Mouse (Mus musculus): ENCODE results near the gene Sntb2. TPM values are rescaled to one million over a fixed set of nuclear protein-coding genes. Genes with fewer than 3 reads are reported as not detected.
"Not testable (repeated sequence)": the region's sequence is repeated elsewhere in the genome, so short reads cannot be mapped to it uniquely, and the experiment has no call there.

Gene Sntb2
- total and polyA plus RNA-seq, 3 experiments: 3.6 to 3.8 TPM; not detected in 1

DNA sequence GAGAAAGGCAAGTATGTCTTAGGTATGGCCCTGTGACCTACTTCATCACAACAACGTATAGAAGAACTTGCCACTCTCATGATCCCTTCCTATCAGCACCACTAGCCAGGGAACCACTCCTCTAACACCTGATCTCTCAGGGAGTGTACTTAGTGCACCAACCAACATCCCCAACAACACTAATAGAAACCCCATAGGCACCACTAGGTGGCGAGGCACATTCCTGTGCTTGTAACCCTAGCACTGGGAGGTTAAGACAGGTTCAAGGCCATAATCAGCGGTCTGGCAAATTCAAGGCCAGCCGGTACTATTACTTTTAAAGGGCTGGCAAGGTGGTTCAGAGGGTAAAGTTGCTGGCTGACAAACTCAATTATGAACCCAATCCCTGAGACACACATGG lies 8.3 kb upstream of the Sntb2 start:
- no peak overlapping the region for H3K9ac ChIP-seq (ENCODE audit: control insufficient read depth, low read depth, low read length, poor library complexity, severe bottlenecking)
- H3K9me3 ChIP-seq (replicated peaks; ENCODE audit: insufficient read depth, low read length): no peaks in the 10 kb centered on the region
- no peaks in the 10 kb centered on the region for H3K27me3 ChIP-seq (ENCODE audit: control insufficient read depth in 1 of 2, insufficient read depth in 2 of 2, low read length in 2 of 2)
- TF ChIP-seq CTCF (IDR thresholded peaks at IDR 0.05 in 2 of 3, conservative IDR thresholded peaks at IDR 0.05 in 1 of 3; ENCODE audit: control insufficient read depth in 1 of 3, insufficient read depth in 1 of 3, low read depth in 2 of 3, low read length in 3 of 3, poor library complexity in 1 of 3, severe bottlenecking in 1 of 3) (peak; percentile 39 to 64 (median 53)), MXI1 (IDR thresholded peaks at IDR 0.05; ENCODE audit: low read depth, low read length) (no peak), UBTF (IDR thresholded peaks at IDR 0.05; ENCODE audit: borderline replicate concordance, insufficient read depth, low read depth, low read length) (no peak), ZKSCAN1 (IDR thresholded peaks at IDR 0.05; ENCODE audit: low read depth, low read length) (no peak), SMC3 (IDR thresholded peaks at IDR 0.05; ENCODE audit: low read depth, low read length) (peak; percentile 69), ETS1 (IDR thresholded peaks at IDR 0.05; ENCODE audit: low read depth, low read length) (no peak), TCF12 (IDR thresholded peaks at IDR 0.05; ENCODE audit: low read depth, low read length) (no peak), ZC3H11A (IDR thresholded peaks at IDR 0.05; ENCODE audit: low read depth, low read length) (0 out of 2 replicates have a peak, but pooled peaks have one; percentile 12), ELF1 (IDR thresholded peaks at IDR 0.05; ENCODE audit: low read depth, low read length) (no peak), RAD21 (IDR thresholded peaks at IDR 0.05; ENCODE audit: low read depth, low read length) (peak; percentile 37), POLR2AphosphoS5 (IDR thresholded peaks at IDR 0.05; ENCODE audit: borderline replicate concordance, low read depth, low read length) (no peak), MEF2A (IDR thresholded peaks at IDR 0.05; ENCODE audit: extremely low read depth, insufficient replicate concordance, low read depth, low read length, poor library complexity, severe bottlenecking) (no peak), MYC (IDR thresholded peaks at IDR 0.05; ENCODE audit: low read depth, low read length) (no peak)
- no peak overlapping the region for H3K4me3 ChIP-seq (ENCODE audit: control insufficient read depth in 1 of 2, insufficient read depth in 1 of 2, low read depth in 2 of 2, low read length in 2 of 2)
- no peaks in the 10 kb centered on the region for H3K79me2 ChIP-seq (ENCODE audit: control insufficient read depth, insufficient read depth, low read length, poor library complexity)
- H3K36me3 ChIP-seq (ENCODE audit: control insufficient read depth in 1 of 2, insufficient read depth in 2 of 2, low read length in 2 of 2): peaks cover 5 to 8% of the 10 kb centered on the region in 2 experiments; a peak in 3 of 4 replicates
- H3K4me1 ChIP-seq (ENCODE audit: control insufficient read depth in 1 of 2, insufficient read depth in 2 of 2, low read length in 2 of 2): no peaks in the 10 kb centered on the region; a peak in 1 of 4 replicates
- DNase-seq (ENCODE audit: low read depth, low spot score): peak; percentile 61
- H3K27ac ChIP-seq (ENCODE audit: control insufficient read depth, low read depth, low read length): no peak overlapping the region

DNA sequence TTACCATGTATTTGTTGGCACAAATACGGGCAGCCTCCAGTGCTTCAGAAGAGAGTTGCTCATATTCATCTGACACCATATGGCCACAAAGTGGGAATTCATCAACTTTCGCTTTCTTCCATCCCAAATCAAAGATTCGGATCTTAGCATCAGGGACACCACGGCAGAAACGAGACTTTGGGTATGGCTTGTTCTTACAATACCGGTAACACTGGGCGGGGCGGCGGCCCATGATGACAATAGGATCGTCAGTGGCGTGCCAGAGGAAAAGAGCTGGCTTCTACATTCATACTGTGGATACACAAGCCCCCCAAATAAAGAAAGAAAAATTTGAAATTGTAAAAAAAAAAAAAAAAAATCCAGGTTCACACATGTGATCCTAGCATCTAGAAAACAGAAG lies 7.4 kb upstream of the Sntb2 start:
- not testable (repeated sequence) for H3K4me1 ChIP-seq (ENCODE audit: control insufficient read depth in 1 of 2, insufficient read depth in 2 of 2, low read length in 2 of 2); H3K9ac ChIP-seq (ENCODE audit: control insufficient read depth, low read depth, low read length, poor library complexity, severe bottlenecking); H3K27me3 ChIP-seq (ENCODE audit: control insufficient read depth in 1 of 2, insufficient read depth in 2 of 2, low read length in 2 of 2); H3K27ac ChIP-seq (ENCODE audit: control insufficient read depth, low read depth, low read length); H3K4me3 ChIP-seq (ENCODE audit: control insufficient read depth in 1 of 2, insufficient read depth in 1 of 2, low read depth in 2 of 2, low read length in 2 of 2); DNase-seq (ENCODE audit: low read depth, low spot score); H3K36me3 ChIP-seq (ENCODE audit: control insufficient read depth in 1 of 2, insufficient read depth in 2 of 2, low read length in 2 of 2); H3K9me3 ChIP-seq (replicated peaks; ENCODE audit: insufficient read depth, low read length); H3K79me2 ChIP-seq (ENCODE audit: control insufficient read depth, insufficient read depth, low read length, poor library complexity)
